ENCODE assay signal across 8 mouse cellular contexts in the genomic region with DNA sequence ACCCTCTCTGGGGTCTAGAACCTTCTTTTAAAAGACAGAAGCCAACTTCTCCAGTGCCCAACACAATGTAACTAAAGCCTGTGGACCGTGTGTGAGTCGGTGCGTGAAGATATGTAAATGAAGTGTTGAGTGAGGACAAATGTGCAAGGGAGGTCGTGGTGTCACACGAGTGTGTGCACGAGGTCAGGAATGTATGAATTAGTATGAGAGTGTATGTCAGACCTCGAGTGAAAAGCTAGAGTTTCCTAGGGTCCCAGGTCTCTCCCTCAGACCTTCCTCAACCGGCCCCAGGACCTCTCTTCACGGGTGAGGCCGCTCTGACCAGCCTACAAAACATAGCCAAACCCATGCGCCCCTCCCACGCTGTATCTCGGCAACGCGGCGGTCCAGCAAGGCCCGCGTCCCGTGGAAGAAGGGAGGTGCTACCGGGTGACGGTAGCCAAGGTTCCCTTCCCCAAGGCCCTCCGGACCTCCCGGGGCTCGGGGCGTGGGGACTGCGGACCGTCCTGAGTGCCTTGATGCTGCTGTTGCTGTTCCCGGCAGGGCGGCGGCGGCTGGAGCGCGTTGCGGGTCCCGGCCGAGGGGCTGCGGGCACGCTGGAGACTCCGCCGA. TPM values are rescaled to one million over a fixed set of nuclear protein-coding genes. Genes with fewer than 3 reads are reported as not detected.
DNase-seq lines count a peak whose midpoint lies in the region; ATAC-seq and TF ChIP-seq lines count a peak whose summit lies in the region.

No protein-coding gene starts in this region.

- WGBS in hindbrain, embryonic 16.5 days = 2% methylated on average over 40 of the region's 40 CpGs
- WGBS in midbrain, embryonic 16.5 days = under 1% methylated on average over 40 of the region's 40 CpGs

- no peaks in the 10 kb centered on the region for H3K36me3 ChIP-seq in C2C12 (ENCODE audit: control insufficient read depth, insufficient read depth)
- H3K36me3 ChIP-seq in hindbrain, embryonic 16.5 days (ENCODE audit: control insufficient read depth, insufficient read depth, low read length) = no peaks in the 10 kb centered on the region
- H3K36me3 ChIP-seq in midbrain, embryonic 16.5 days (ENCODE audit: control insufficient read depth, insufficient read depth, low read length) = no peaks in the 10 kb centered on the region

- intact Hi-C loops in gastrocnemius, adult 2 months (cut with DNase I) = no loop called here

- peak overlapping the region; percentile 66 for H3K4me2 ChIP-seq in hindbrain, embryonic 16.5 days (ENCODE audit: low read length)
- H3K4me2 ChIP-seq in midbrain, embryonic 16.5 days (ENCODE audit: low read length) = peak overlapping the region; percentile 70

- peaks cover 4% of the 10 kb centered on the region for H3K27me3 ChIP-seq in C2C12 (ENCODE audit: control insufficient read depth, insufficient read depth, insufficient read length)
- H3K27me3 ChIP-seq in hindbrain, embryonic 16.5 days (replicated peaks; ENCODE audit: control insufficient read depth, insufficient read depth, low read length) = peaks cover 16% of the 10 kb centered on the region
- H3K27me3 ChIP-seq in midbrain, embryonic 16.5 days (ENCODE audit: control insufficient read depth, insufficient read depth, low read depth, low read length) = peaks cover 31% of the 10 kb centered on the region

- no peaks in the 10 kb centered on the region for H3K79me2 ChIP-seq in C2C12 (ENCODE audit: control insufficient read depth, insufficient read depth)

- DNase-seq in gastrocnemius, adult 2 months = no peak
- DNase-seq in gastrocnemius, adult 8-10 months (ENCODE audit: low spot score in 2 of 2) = no peak
- no peak for DNase-seq in urinary bladder, adult 18-20 months (ENCODE audit: low spot score in 2 of 2)
- no peak for DNase-seq in testis, postnatal 14 days (ENCODE audit: low spot score)

- no peak overlapping the region for H3K27ac ChIP-seq in gastrocnemius, adult 2 months
- H3K27ac ChIP-seq in hindbrain, embryonic 16.5 days (ENCODE audit: low read depth, low read length) = peak overlapping the region; percentile 93
- peak overlapping the region; percentile 92 for H3K27ac ChIP-seq in midbrain, embryonic 16.5 days (ENCODE audit: low read length)

- peak overlapping the region; percentile 74 for H3K4me3 ChIP-seq in gastrocnemius, adult 2 months
- H3K4me3 ChIP-seq in C2C12 (ENCODE audit: insufficient read depth, poor library complexity, severe bottlenecking) = no peak overlapping the region
- H3K4me3 ChIP-seq in hindbrain, embryonic 16.5 days (ENCODE audit: low read length) = peak overlapping the region; percentile 57
- peak overlapping the region; percentile 52 for H3K4me3 ChIP-seq in midbrain, embryonic 16.5 days (ENCODE audit: low read depth, low read length)

- no peak for TF ChIP-seq CTCF in gastrocnemius, adult 2 months (IDR thresholded peaks at IDR 0.05)
- TF ChIP-seq CTCF in C2C12 (IDR thresholded peaks at IDR 0.05; ENCODE audit: control insufficient read depth, insufficient read depth, insufficient read length) = no peak

- peak overlapping the region; percentile 30 for H3ac ChIP-seq in C2C12 (ENCODE audit: control insufficient read depth, insufficient read length, low read depth)

- peaks cover 10% of the 10 kb centered on the region for H3K4me1 ChIP-seq in hindbrain, embryonic 16.5 days (ENCODE audit: control insufficient read depth, insufficient read depth, low read depth, low read length)
- H3K4me1 ChIP-seq in midbrain, embryonic 16.5 days (ENCODE audit: control insufficient read depth, insufficient read depth, low read length) = peaks cover 16% of the 10 kb centered on the region

- H3K79me3 ChIP-seq in C2C12 (ENCODE audit: low read depth) = no peaks in the 10 kb centered on the region

- ATAC-seq in common myeloid progenitor, adult 5-6 weeks (replicated peaks; ENCODE audit: low read depth, poor library complexity, severe bottlenecking) = peak; percentile 12
- ATAC-seq in hindbrain, embryonic 16.5 days = no peak
- ATAC-seq in midbrain, embryonic 16.5 days = no peak

- H3K9me3 ChIP-seq in hindbrain, embryonic 16.5 days (ENCODE audit: control insufficient read depth, low read length) = no peaks in the 10 kb centered on the region
- H3K9me3 ChIP-seq in midbrain, embryonic 16.5 days (replicated peaks; ENCODE audit: control insufficient read depth, low read length, poor library complexity, severe bottlenecking) = no peaks in the 10 kb centered on the region

- H3K9ac ChIP-seq in hindbrain, embryonic 16.5 days (ENCODE audit: low read depth, low read length) = peak overlapping the region; percentile 77
- H3K9ac ChIP-seq in midbrain, embryonic 16.5 days (ENCODE audit: low read depth, low read length) = peak overlapping the region; percentile 75

TF ChIP-seq in C2C12, 6 proteins besides CTCF, POLR2A, EP300 and RAD21:
- no peak for TF ChIP-seq FOSL1 (IDR thresholded peaks at IDR 0.05; ENCODE audit: insufficient read depth, low read length, poor library complexity, severe bottlenecking)
- TF ChIP-seq MYOD1 (IDR thresholded peaks at IDR 0.05; ENCODE audit: control insufficient read depth, insufficient read length, low read depth) = no peak
- no peak for TF ChIP-seq MYOG (IDR thresholded peaks at IDR 0.05; ENCODE audit: control insufficient read depth, extremely low read depth, insufficient read length)
- TF ChIP-seq USF1 (IDR thresholded peaks at IDR 0.05; ENCODE audit: low read depth) = no peak
- no peak for TF ChIP-seq MAX (IDR thresholded peaks at IDR 0.05)
- TF ChIP-seq CEBPB (IDR thresholded peaks at IDR 0.05; ENCODE audit: low read depth) = no peak

RNA-seq across cellular contexts. Expression of gene Zic5, which starts 2.3 kb away (rescaled TPM):
- total RNA-seq in gastrocnemius, adult 2 months (2021) = not detected
- not detected for total RNA-seq in gastrocnemius, adult 8-10 months (2022)
- polyA plus RNA-seq in C2C12 (2012; fragmentation: generic; extraction: Trizol) = 0.76 TPM
- total RNA-seq in common myeloid progenitor, adult 5-6 weeks (2017) = not detected in 2 replicates
- polyA plus RNA-seq in hindbrain, embryonic 16.5 days (2015; fragmentation: Nextera tagmentation; extraction: Ambion mirVana) = 14.9 and 15.2 TPM in 2 replicates
- polyA plus RNA-seq in midbrain, embryonic 16.5 days (2015; fragmentation: Nextera tagmentation; extraction: Ambion mirVana) = 9.5 and 29.0 TPM in 2 replicates

RNA-seq across cellular contexts. Expression of gene Zic2, which starts 12.0 kb away (rescaled TPM):
- not detected for total RNA-seq in gastrocnemius, adult 2 months (2021)
- not detected for total RNA-seq in gastrocnemius, adult 8-10 months (2022)
- polyA plus RNA-seq in C2C12 (2012; fragmentation: generic; extraction: Trizol) = 2.5 TPM
- not detected in 2 replicates for total RNA-seq in common myeloid progenitor, adult 5-6 weeks (2017)
- polyA plus RNA-seq in hindbrain, embryonic 16.5 days (2015; fragmentation: Nextera tagmentation; extraction: Ambion mirVana) = 7.3 and 7.8 TPM in 2 replicates
- polyA plus RNA-seq in midbrain, embryonic 16.5 days (2015; fragmentation: Nextera tagmentation; extraction: Ambion mirVana) = 6.3 and 15.2 TPM in 2 replicates

RNA-seq across cellular contexts. Expression of gene Gm5089, which starts 12.3 kb away (rescaled TPM):
- total RNA-seq in gastrocnemius, adult 2 months (2021) = not detected
- total RNA-seq in gastrocnemius, adult 8-10 months (2022) = not detected
- polyA plus RNA-seq in C2C12 (2012; fragmentation: generic; extraction: Trizol) = not detected
- total RNA-seq in common myeloid progenitor, adult 5-6 weeks (2017) = not detected in 2 replicates
- polyA plus RNA-seq in hindbrain, embryonic 16.5 days (2015; fragmentation: Nextera tagmentation; extraction: Ambion mirVana) = 1.8 and 2.1 TPM in 2 replicates
- polyA plus RNA-seq in midbrain, embryonic 16.5 days (2015; fragmentation: Nextera tagmentation; extraction: Ambion mirVana) = 0.82 and 1.4 TPM in 2 replicates

RNA-seq across cellular contexts. Expression of gene Gm10837, which starts 27.2 kb away (rescaled TPM):
- not detected for total RNA-seq in gastrocnemius, adult 2 months (2021)
- not detected for total RNA-seq in gastrocnemius, adult 8-10 months (2022)
- polyA plus RNA-seq in C2C12 (2012; fragmentation: generic; extraction: Trizol) = not detected
- not detected in 2 replicates for total RNA-seq in common myeloid progenitor, adult 5-6 weeks (2017)
- polyA plus RNA-seq in hindbrain, embryonic 16.5 days (2015; fragmentation: Nextera tagmentation; extraction: Ambion mirVana) = 0.80 and 0.84 TPM in 2 replicates
- polyA plus RNA-seq in midbrain, embryonic 16.5 days (2015; fragmentation: Nextera tagmentation; extraction: Ambion mirVana) = 0.19 and 0.93 TPM in 2 replicates
